Mouse (Mus musculus) telencephalon, adult 2 months (tissue): ENCODE data around the gene Sec61a1.

Experiments used
- DNase-seq: peaks from one replicate; pipeline ENCODE4 v3.0.0-alpha.2; 2011; ENCODE audit warnings: low read depth, low spot score

Gene Sec61a1

GRCm38 (mm10) chr6:88518404-88519263 is at the start of gene Sec61a1:
TSS of gene Sec61a1 (minus strand) at chr6:88518905.
- DNase-seq = peak; percentile 96

- no peak for DNase-seq
Measured at GRCm38 (mm10) chr6:88566676-88567075, 48.0 kb upstream of the Sec61a1 start.

- DNase-seq = no peak
Measured at GRCm38 (mm10) chr6:88565033-88565432, 46.3 kb upstream of the Sec61a1 start.

GRCm38 (mm10) chr6:88560156-88560555 is 41.5 kb upstream of the Sec61a1 start:
- DNase-seq = no peak

DNA sequence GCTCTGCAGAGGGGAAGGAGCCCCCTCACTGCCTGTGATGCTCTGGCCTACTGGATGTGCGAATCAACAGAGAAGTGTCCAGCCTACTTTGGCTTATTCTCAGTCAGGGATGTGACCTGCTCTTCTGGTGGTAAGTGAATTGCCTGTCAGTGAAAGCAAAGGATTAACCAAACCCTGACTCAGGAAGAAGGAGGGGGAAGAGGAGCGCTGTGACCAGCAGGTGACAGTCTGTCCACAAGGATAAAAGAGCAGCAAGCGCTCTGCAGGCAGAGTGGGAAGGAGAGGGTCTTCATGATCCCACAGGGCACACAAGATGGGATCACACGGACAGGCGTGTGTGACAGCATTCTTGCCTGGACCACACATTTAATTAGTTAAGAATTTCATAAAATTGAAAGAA is 41.0 kb upstream of the Sec61a1 start:
- DNase-seq = no peak

- peak; percentile 50 for DNase-seq
Measured at GRCm38 (mm10) chr6:88558076-88558475, 39.4 kb upstream of the Sec61a1 start.

- no peak for DNase-seq
Measured at GRCm38 (mm10) chr6:88557548-88557947, 38.8 kb upstream of the Sec61a1 start.

GRCm38 (mm10) chr6:88549916-88550315 is 31.2 kb upstream of the Sec61a1 start:
- DNase-seq = no peak

- DNase-seq = no peak
Measured at GRCm38 (mm10) chr6:88549137-88549814, 30.6 kb upstream of the Sec61a1 start.

- no peak for DNase-seq
Measured at GRCm38 (mm10) chr6:88548405-88549049, 29.8 kb upstream of the Sec61a1 start.

DNA sequence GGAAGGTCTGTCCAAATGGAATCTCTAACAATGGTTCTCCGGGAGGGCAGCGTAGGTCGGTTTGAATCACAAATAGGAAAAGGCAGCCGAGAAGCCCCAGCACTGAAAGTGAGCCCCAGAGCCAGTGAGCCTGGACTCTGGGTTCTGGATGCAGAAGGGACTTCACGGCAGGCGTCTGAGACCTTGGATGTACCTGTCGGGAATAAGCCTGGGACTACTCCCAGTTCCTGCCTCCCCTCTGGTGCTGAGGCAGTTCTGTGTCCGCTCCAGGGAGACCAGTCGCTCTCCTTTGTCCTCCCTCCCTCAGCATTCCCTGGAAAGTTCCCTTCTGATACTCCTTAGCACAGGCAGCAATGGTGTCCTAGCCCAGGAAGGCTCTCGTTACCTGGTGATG is 26.7 kb upstream of the Sec61a1 start:
- DNase-seq = no peak

- DNase-seq = no peak
Measured at GRCm38 (mm10) chr6:88544644-88545396, 26.1 kb upstream of the Sec61a1 start.

DNA sequence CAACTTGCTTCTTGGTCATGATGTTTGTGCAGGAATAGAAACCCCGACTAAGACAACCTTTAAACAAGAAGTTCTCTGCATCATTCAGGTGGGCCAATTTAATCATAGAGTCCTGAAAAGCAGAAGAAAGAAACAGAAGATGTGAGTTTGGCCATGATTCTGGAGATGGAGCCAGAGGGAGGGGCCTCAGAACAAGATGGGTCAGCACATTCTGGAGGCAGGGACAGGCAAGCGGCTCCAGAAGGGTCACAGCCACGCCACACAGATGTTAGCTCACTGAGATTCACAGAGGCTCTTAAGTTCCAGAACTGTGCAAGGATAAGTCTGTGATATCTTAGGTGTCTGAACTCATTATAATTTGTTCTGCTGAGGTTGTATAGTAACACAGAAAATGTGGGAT is 25.5 kb upstream of the Sec61a1 start:
- DNase-seq = no peak

- DNase-seq = no peak
Measured at GRCm38 (mm10) chr6:88540093-88540755, 21.5 kb upstream of the Sec61a1 start.

DNA sequence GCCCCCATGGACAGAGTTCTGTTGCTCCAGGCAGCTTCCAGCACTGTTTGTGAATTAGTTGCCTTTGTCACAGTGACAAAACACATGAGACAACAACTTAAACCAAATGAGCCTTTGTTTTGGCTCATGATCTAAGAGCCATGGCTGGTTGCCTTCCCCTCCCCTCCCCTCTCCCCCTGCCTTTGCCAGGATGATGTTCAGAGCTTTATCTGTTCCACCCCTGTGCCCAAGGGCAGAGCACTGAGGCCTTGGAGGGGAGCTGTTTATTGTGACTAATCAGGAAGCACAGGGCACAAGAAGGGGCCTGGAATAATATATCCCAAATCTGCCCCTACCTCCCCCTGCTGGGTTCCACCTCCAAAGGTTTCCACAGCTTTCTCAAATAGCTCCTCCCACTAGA is 11.6 kb upstream of the Sec61a1 start:
- no peak for DNase-seq

GRCm38 (mm10) chr6:88524056-88524455 is 5.4 kb upstream of the Sec61a1 start:
- DNase-seq = peak; percentile 40

DNA sequence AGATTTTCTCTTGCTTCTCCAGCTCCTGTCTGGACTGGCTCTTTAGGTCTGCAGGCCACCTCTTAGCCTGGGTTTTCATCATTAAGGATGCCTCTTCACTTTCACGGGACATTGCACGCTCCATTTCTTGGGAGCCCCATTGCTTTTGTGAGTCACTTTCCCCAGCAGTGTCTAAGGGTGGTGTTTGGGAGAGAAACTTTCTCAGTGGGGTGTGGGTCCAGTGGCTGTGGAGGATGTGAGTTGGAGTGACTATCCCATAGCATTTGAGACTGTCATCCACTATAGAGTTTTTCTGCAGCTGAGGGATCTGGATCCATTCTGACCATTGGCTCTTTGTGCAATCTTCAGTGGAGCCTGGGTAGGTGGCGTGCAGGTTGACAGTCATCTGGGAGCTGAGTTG is 4.7 kb upstream of the Sec61a1 start:
- no peak for DNase-seq

DNA sequence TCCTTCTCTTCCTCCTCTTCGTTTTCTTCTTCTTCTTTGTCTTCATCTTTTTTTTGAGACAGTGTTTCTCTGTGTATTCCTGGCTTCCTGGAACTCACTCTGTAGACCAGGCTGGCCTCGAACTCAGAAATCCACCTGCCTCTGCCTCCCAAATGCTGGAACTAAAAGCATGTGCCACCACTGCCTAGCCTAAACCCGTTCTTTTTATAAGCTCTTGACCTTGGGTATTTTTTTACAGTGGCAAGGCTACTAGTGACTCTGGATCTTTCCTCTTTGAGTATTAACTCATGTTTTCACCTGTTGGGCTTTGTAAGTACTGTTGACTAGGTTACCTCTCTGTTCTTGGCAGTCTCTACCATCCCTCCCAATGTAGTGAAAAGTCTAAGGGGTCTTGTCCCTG is 4.3 kb upstream of the Sec61a1 start:
- no peak for DNase-seq

- DNase-seq = no peak
Measured at GRCm38 (mm10) chr6:88522606-88523005, 3.9 kb upstream of the Sec61a1 start.

DNA sequence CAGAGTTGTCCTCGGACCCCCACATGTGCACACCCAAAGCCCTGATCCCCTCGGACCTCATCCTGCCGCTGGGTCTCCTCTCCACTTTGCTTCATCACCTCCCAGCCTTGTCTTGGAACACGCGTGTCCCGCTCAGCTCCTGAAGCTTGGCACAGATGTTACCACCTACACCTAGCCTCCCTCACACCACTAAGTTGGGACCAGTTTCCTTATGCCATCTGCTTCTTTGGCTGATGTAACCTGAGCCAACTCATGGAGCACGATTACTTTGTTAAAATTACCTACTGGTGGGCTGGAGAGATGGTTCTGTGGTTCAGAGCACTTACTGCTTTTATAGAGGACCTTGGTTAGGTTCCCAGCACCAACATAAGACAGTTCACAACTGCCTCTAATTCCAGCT is 3.1 kb upstream of the Sec61a1 start:
- DNase-seq = peak; percentile 79

DNA sequence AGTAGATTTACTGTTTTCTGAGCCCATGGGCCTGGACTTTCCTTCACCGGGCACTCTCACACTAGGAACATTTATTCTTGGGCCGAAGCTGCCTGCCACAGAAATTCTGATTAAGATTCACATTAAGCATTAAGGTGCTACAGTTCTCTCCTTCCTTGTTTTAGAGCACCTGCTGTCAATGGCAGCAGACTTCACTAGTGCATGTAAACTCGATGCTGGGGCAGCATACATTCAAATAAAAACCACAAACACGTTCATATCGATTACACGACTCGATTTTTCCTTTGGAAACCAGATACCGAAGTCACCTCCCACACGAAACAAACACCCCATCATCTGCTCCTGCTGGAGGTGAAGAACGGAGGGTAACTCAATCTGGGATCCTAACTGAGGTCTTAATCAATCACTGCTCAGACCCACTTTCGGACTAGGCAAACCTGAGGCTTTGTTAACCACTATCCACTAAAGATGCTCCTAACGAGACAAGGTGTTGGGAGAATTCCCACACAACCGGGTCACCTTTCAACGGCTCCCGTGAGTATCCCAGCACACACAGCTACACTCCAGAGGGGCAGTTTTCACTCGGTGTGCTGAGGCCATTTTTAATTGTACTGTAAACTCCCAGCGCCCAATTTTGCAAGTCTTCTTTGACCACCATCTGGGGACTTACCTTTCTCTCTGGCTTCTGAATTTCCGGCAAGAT is 853 bp downstream of the Sec61a1 start:
- no peak for DNase-seq
